ENCODE assay signal across 8 mouse cellular contexts in the genomic region with DNA sequence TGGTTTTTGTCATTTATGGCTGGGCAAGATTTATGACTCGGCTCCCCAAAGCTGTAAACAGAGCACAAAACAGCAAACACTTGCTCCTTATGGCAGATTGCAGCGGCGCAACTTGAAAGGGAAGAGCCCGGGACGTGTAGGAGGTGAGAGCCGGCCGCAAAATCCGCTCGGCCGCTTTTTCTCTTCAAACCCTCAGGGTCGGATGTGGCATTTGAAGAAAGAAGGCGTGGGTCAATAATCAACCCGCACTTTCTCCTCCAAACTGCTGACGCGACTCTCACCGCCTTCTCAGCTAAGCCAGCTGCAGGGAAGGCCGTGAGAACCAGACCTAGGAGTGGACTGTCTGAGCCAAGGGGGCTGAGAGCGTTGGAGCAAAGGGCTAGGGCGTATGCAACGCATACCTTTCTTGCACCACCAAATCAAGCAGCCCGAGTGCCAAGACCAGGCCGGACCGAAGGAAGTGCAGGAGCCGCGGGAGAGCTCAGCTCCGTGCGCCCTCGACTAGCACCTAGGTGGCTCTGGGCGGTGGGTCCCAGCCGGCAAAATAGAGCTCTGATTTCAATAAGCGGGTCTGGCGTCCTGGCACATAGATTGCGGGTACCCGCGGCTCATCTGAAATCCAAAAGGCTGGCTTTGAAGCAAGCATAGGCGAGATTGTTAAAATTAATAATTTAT. TPM values are rescaled to one million over a fixed set of nuclear protein-coding genes. Genes with fewer than 3 reads are reported as not detected.
DNase-seq lines count a peak whose midpoint lies in the region; ATAC-seq and TF ChIP-seq lines count a peak whose summit lies in the region.

Gene 5730596B20Rik, plus strand, starts transcription at position 438 of the 675 bp plus-strand sequence.

- H3K9me3 ChIP-seq in intestine, embryonic 16.5 days (ENCODE audit: control insufficient read depth, low read length), result no peaks in the 10 kb centered on the region
- no peaks in the 10 kb centered on the region for H3K9me3 ChIP-seq in liver, embryonic 14.5 days (ENCODE audit: control insufficient read depth, low read length)

- H3K9ac ChIP-seq in intestine, embryonic 16.5 days (ENCODE audit: low read depth, low read length), result peak within 1 kb of the TSS; percentile 79
- no peak within 1 kb of the TSS for H3K9ac ChIP-seq in liver, embryonic 14.5 days (replicated peaks)

- ATAC-seq in intestine, embryonic 16.5 days, result no peak
- no peak for ATAC-seq in liver, embryonic 14.5 days (ENCODE audit: insufficient read depth)

- 2% methylated on average over 36 of the region's 36 CpGs for WGBS in intestine, embryonic 16.5 days
- WGBS in liver, embryonic 14.5 days (ENCODE audit: insufficient replicate concordance), result 2% methylated on average over 36 of the region's 36 CpGs

- peaks cover 8% of the 10 kb centered on the region for H3K27me3 ChIP-seq in intestine, embryonic 16.5 days (replicated peaks; ENCODE audit: control insufficient read depth, insufficient read depth, low read length)
- H3K27me3 ChIP-seq in liver, embryonic 14.5 days (ENCODE audit: control insufficient read depth, insufficient read depth, low read length), result peaks cover 89% of the 10 kb centered on the region

- H3K4me1 ChIP-seq in intestine, embryonic 16.5 days (ENCODE audit: control insufficient read depth, insufficient read depth, low read length), result peaks cover 41% of the 10 kb centered on the region
- H3K4me1 ChIP-seq in liver, embryonic 14.5 days (replicated peaks; ENCODE audit: control insufficient read depth in 2 of 2, insufficient read depth in 2 of 2, low read length in 1 of 2), result no peaks in the 10 kb centered on the region

- H3K4me2 ChIP-seq in intestine, embryonic 16.5 days (ENCODE audit: low read depth, low read length), result peak within 1 kb of the TSS; percentile 82
- H3K4me2 ChIP-seq in liver, embryonic 14.5 days (ENCODE audit: low read depth), result peak within 1 kb of the TSS; percentile 15

- no peak for TF ChIP-seq CTCF in liver, embryonic 14.5 days (IDR thresholded peaks at IDR 0.05; ENCODE audit: low read depth)

- H3K4me3 ChIP-seq in intestine, embryonic 16.5 days (ENCODE audit: low read length), result peak within 1 kb of the TSS; percentile 63
- H3K4me3 ChIP-seq in liver, embryonic 14.5 days (ENCODE audit: insufficient read depth in 1 of 2, low read depth in 2 of 2, low read length in 2 of 2), result peak within 1 kb of the TSS in 1 of 2 experiments; percentile 27; a peak in 2 of 4 replicates

- TF ChIP-seq EP300 in liver, embryonic 14.5 days (IDR thresholded peaks at IDR 0.05; ENCODE audit: low read depth), result no peak

- H3K36me3 ChIP-seq in intestine, embryonic 16.5 days (ENCODE audit: control insufficient read depth, insufficient read depth, low read length), result no peaks in the 10 kb centered on the region
- no peaks in the 10 kb centered on the region for H3K36me3 ChIP-seq in liver, embryonic 14.5 days (replicated peaks; ENCODE audit: control insufficient read depth, insufficient read depth, low read depth)

- peak within 1 kb of the TSS; percentile 96 for H3K27ac ChIP-seq in intestine, embryonic 16.5 days (ENCODE audit: low read length)
- H3K27ac ChIP-seq in liver, embryonic 14.5 days, result no peak within 1 kb of the TSS

- peak; percentile 49 for DNase-seq in adrenal gland, postnatal 10 days
- no peak for DNase-seq in adrenal gland, postnatal 25 days
- DNase-seq in ZHBTc4 (ENCODE audit: low read depth, low spot score), result peak; percentile 69
- no peak for DNase-seq in liver, embryonic 14.5 days (ENCODE audit: low read depth in 3 of 3, low spot score in 3 of 3)
- no peak for DNase-seq in cerebellum, adult 8-10 months
- DNase-seq in thymus, postnatal 14 days, result no peak
- no peak for DNase-seq in natural killer cell, adult 2 months (ENCODE audit: low spot score in 2 of 2)

RNA-seq across cellular contexts. Expression of gene 5730596B20Rik, which starts in this region (rescaled TPM):
- under 1 TPM; 0.27 to 0.94 TPM for total RNA-seq in adrenal gland, postnatal 10 days (2021)
- 0.29 and 0.55 TPM in 2 replicates for total RNA-seq in adrenal gland, postnatal 25 days (2021)
- polyA plus RNA-seq in intestine, embryonic 16.5 days (2015; fragmentation: Nextera tagmentation; extraction: Ambion mirVana), result 1.5 TPM in 2 replicates
- 0.03 and 0.04 TPM in 2 replicates for polyA plus RNA-seq in liver, embryonic 14.5 days (2012; rRNA removed)
- 0.03 TPM in 1 of 2 replicates, not detected in the other for polyA plus RNA-seq in liver, embryonic 14.5 days (2014; fragmentation: Nextera tagmentation; extraction: Ambion mirVana)

Comparison
In these comparisons a context has a peak if more than half of its experiments do, and no peak if none do; other contexts are left out.
1. Peak in DNase-seq in adrenal gland, postnatal 10 days; RNA of the gene not detected or under 1 TPM.